Mouse (Mus musculus) large intestine, adult 2 months (tissue): ENCODE data around the gene Vmn1r191. TPM values are rescaled to one million over a fixed set of nuclear protein-coding genes. Genes with fewer than 3 reads are reported as not detected.
"Not testable (repeated sequence)": the region's sequence is repeated elsewhere in the genome, so short reads cannot be mapped to it uniquely, and the experiment has no call there.

ENCODE experiments used
- DNase-seq: peaks from one replicate; pipeline ENCODE4 v3.0.0-alpha.2; 2012; ENCODE audit warnings: low read depth, low spot score
- WGBS: fragments of 180-500 bp; shearing (Covaris S2); methylation state at CpG from one replicate; pipeline ENCODE4 v1.1.7; 2018; 5-methylcytosine and 5-hydroxymethylcytosine counted together
- polyA plus RNA-seq: library from polyadenylated mRNA; depleted of rRNA; stranded (reverse); fragments of >200 nt; gene quantifications from 2 replicates; pipeline ENCODE4 v1.2.3, GENCODE M21; 2012; rRNA removed

Gene Vmn1r191
- polyA plus RNA-seq: not detected in 2 replicates

GRCm38 (mm10) chr13:22183869-22184268 lies at the start of gene Vmn1r191:
Gene Vmn1r191 (minus strand): TSS chr13:22183969.
- 68% methylated on average over 1 of the region's 1 CpGs for WGBS
- no peak for DNase-seq

- 72% methylated on average over 1 of the region's 1 CpGs for WGBS
- DNase-seq: not testable (repeated sequence)
These were observed 39.3 kb upstream of the Vmn1r191 start, which contains the start of gene Vmn1r193 for GRCm38 (mm10) chr13:22223060-22223459. Gene Vmn1r193 (minus strand): TSS chr13:22223160.

- WGBS: 81% methylated on average over 3 of the region's 3 CpGs
- not testable (repeated sequence) for DNase-seq
These were observed 9.0 kb upstream of the Vmn1r191 start for GRCm38 (mm10) chr13:22192756-22193155.

GRCm38 (mm10) chr13:22191041-22191440 lies 7.3 kb upstream of the Vmn1r191 start, which contains the start of gene Vmn1r192:
Gene Vmn1r192 (minus strand): TSS chr13:22191141.
- DNase-seq: no peak

DNA sequence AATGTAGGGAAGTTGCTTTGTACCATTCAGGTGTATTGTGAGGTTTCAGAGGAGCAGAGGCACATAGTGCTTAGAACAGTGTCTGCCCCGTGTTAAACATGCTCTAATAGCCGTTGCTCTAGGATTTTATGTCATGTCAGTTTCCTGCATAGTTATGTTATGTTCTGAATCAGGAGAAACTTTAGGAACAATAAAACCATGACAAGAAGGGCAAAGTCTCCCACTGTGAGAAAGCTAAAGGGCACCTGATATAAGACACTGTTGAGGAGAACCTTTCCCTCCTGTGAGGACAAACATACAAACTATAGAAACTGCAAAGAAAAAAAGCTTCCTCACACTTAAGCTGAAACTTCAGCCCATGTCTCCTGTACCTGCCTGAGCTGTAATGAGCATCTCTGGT lies 6.6 kb upstream of the Vmn1r191 start:
- WGBS: 38% methylated on average over 2 of the region's 2 CpGs

DNA sequence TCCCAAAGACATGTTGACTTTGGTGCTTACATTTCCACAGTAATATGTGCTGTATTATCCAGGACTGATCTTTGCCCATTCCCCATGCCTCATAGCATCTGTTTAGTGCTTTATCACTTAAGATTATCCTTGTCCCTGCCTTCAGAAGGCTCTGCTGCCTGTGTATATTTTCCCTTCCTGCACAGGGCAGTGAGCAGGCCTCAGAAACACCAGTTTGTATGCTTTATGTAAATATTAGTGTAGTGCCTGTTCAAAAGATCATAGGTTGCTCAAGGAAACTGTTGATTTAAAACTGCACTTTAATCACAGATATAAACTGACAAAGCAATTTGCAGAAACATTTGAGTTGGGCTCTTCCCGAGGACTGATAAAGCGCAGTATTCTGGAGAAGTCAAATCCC lies 5.5 kb upstream of the Vmn1r191 start:
- no peak for DNase-seq
- WGBS: 30% methylated on average over 2 of the region's 2 CpGs

More for the DNA sequence above, 6.6 kb upstream of the Vmn1r191 start:
- no peak for DNase-seq

- no peak for DNase-seq
- 87% methylated on average over 15 of the region's 15 CpGs for WGBS
These were observed 15.4 kb downstream of the Vmn1r191 start for GRCm38 (mm10) chr13:22168416-22168815.

DNA sequence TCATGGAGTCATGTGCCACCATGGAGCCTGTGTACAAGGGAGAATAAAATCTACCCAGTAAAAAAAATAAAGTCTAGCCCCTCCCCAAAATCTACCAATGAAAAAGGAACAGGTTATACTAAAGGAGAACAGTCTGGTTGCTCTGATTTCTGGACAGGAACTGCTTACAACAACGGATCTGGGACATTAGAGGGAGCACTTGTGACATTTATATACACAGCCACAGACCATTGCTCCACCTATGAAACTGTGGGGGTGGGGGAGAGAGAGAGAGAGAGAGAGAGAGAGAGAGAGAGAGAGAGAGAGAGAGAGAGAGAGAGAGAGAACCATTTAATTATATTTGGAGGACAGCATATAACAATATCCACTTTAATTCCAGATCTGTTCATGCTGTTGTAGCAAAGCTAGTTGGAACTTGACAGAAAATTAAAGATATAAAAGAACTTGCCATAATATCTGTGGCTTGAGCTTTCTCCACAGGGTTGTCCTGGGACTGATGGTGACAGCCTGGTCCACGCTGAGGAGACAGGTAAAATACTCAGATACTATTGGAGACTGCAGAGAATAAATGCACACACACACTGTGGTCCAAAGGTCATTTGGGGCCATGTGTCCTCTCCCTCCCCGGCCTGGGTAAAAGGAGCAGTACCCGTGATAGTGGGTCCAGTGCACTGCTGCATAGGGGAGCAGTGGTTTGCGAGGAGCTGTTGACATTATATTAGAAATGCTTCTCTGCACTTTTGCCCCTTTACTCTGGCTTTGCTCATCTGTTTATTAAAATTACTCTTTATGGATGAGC lies 47.1 kb downstream of the Vmn1r191 start:
- 49% methylated on average over 5 of the region's 5 CpGs for WGBS

More for the DNA sequence above, 47.1 kb downstream of the Vmn1r191 start:
- DNase-seq: not testable (repeated sequence)

Other genes starting within 250 kb of the Vmn1r191 start
- gene Zfp184, start 238.9 kb downstream of the Vmn1r191 start, polyA plus RNA-seq: 0.10 and 0.29 TPM in 2 replicates
- gene Pom121l2, start 202.8 kb downstream of the Vmn1r191 start, polyA plus RNA-seq: not detected in 2 replicates
- 2.8 and 2.9 TPM in 2 replicates for gene Prss16, start 174.2 kb downstream of the Vmn1r191 start, polyA plus RNA-seq
- 27.5 and 54.8 TPM in 2 replicates for gene Hist1h2ah, start 148.4 kb downstream of the Vmn1r191 start, polyA plus RNA-seq
- 29.1 and 34.6 TPM in 2 replicates for gene Hist1h2bk, start 148.1 kb downstream of the Vmn1r191 start, polyA plus RNA-seq
- gene Hist1h4i, start 142.6 kb downstream of the Vmn1r191 start, polyA plus RNA-seq: 14.9 and 16.6 TPM in 2 replicates
- gene Hist1h2ag, start 141.0 kb downstream of the Vmn1r191 start, polyA plus RNA-seq: 8.2 and 10.2 TPM in 2 replicates
- 19.3 and 26.1 TPM in 2 replicates for gene Hist1h2bj, start 140.8 kb downstream of the Vmn1r191 start, polyA plus RNA-seq
- not detected in 2 replicates for gene Vmn1r188, start 99.5 kb downstream of the Vmn1r191 start, polyA plus RNA-seq
- gene Vmn1r189, start 78.1 kb downstream of the Vmn1r191 start, polyA plus RNA-seq: not detected in 2 replicates
- gene Vmn1r192, start 7.2 kb upstream of the Vmn1r191 start, polyA plus RNA-seq: not detected in 2 replicates
- not detected in 2 replicates for gene Vmn1r193, start 39.2 kb upstream of the Vmn1r191 start, polyA plus RNA-seq
- gene Vmn1r194, start 60.2 kb upstream of the Vmn1r191 start, polyA plus RNA-seq: not detected in 2 replicates
- not detected in 2 replicates for gene Vmn1r195, start 86.6 kb upstream of the Vmn1r191 start, polyA plus RNA-seq
- gene Vmn1r196, start 106.0 kb upstream of the Vmn1r191 start, polyA plus RNA-seq: not detected in 2 replicates
- gene Vmn1r197, start 140.6 kb upstream of the Vmn1r191 start, polyA plus RNA-seq: not detected in 2 replicates
- gene Vmn1r198, start 166.4 kb upstream of the Vmn1r191 start, polyA plus RNA-seq: 0.02 TPM in 1 of 2 replicates, not detected in the other
- not detected in 2 replicates for gene Vmn1r199, start 195.8 kb upstream of the Vmn1r191 start, polyA plus RNA-seq
- gene Vmn1r200, start 206.4 kb upstream of the Vmn1r191 start, polyA plus RNA-seq: not detected in 2 replicates